Mouse (Mus musculus): ENCODE data around the gene Plekha6.

Plekha6 gene

GRCm38 (mm10) chr1:133274163-133274562, 110.2 kb downstream of the Plekha6 start:
- no peak for DNase-seq (ENCODE audit: low spot score in 2 of 2)

- no peak for DNase-seq (ENCODE audit: low spot score in 2 of 2)
Observed at GRCm38 (mm10) chr1:133276983-133277382, 113.0 kb downstream of the Plekha6 start.

- no peak for DNase-seq (ENCODE audit: low spot score in 2 of 2)
Observed at GRCm38 (mm10) chr1:133278539-133278938, 114.5 kb downstream of the Plekha6 start.

- no peak for DNase-seq (ENCODE audit: low spot score in 2 of 2)
Observed at GRCm38 (mm10) chr1:133278946-133279631, 115.1 kb downstream of the Plekha6 start.

- DNase-seq (ENCODE audit: low spot score in 2 of 2), result no peak
Observed at GRCm38 (mm10) chr1:133279632-133280093, 115.7 kb downstream of the Plekha6 start.

- DNase-seq (ENCODE audit: low spot score in 2 of 2), result no peak
Observed at GRCm38 (mm10) chr1:133280537-133280936, 116.5 kb downstream of the Plekha6 start.

- no peak for DNase-seq (ENCODE audit: low spot score in 2 of 2)
Observed at GRCm38 (mm10) chr1:133285907-133286306, 121.9 kb downstream of the Plekha6 start.

GRCm38 (mm10) chr1:133287051-133287450, 123.0 kb downstream of the Plekha6 start:
- DNase-seq (ENCODE audit: low spot score in 2 of 2), result no peak

- no peak for DNase-seq (ENCODE audit: low spot score in 2 of 2)
Observed at GRCm38 (mm10) chr1:133287880-133288279, 123.9 kb downstream of the Plekha6 start.

GRCm38 (mm10) chr1:133291888-133292287, 127.9 kb downstream of the Plekha6 start:
- DNase-seq (ENCODE audit: low spot score in 2 of 2), result no peak

- no peak for DNase-seq (ENCODE audit: low spot score in 2 of 2)
Observed at GRCm38 (mm10) chr1:133292608-133293007, 128.6 kb downstream of the Plekha6 start.

GRCm38 (mm10) chr1:133296376-133296775, 132.4 kb downstream of the Plekha6 start:
- no peak for DNase-seq (ENCODE audit: low spot score in 2 of 2)

- DNase-seq (ENCODE audit: low spot score in 2 of 2), result no peak
Observed at GRCm38 (mm10) chr1:133298816-133299215, 134.8 kb downstream of the Plekha6 start.

GRCm38 (mm10) chr1:133302540-133302939, 138.5 kb downstream of the Plekha6 start:
- DNase-seq (ENCODE audit: low spot score in 2 of 2), result no peak

GRCm38 (mm10) chr1:133306842-133307241, 142.8 kb downstream of the Plekha6 start:
- DNase-seq (ENCODE audit: low spot score in 2 of 2), result peak; percentile 71 to 88

GRCm38 (mm10) chr1:133307318-133307717, 143.3 kb downstream of the Plekha6 start:
- no peak for DNase-seq (ENCODE audit: low spot score in 2 of 2)

- DNase-seq (ENCODE audit: low spot score in 2 of 2), result no peak
Observed at GRCm38 (mm10) chr1:133309652-133310267, 145.8 kb downstream of the Plekha6 start, which contains the start of gene Golt1a. Gene Golt1a, plus strand, starts transcription at chr1:133309800.

- DNase-seq (ENCODE audit: low spot score in 2 of 2), result no peak
Observed at GRCm38 (mm10) chr1:133311240-133311639, 147.2 kb downstream of the Plekha6 start.

- no peak for DNase-seq (ENCODE audit: low spot score in 2 of 2)
Observed at GRCm38 (mm10) chr1:133311946-133312345, 147.9 kb downstream of the Plekha6 start.

GRCm38 (mm10) chr1:133314364-133314763, 150.4 kb downstream of the Plekha6 start:
- peak; percentile 40 to 81 for DNase-seq (ENCODE audit: low spot score in 2 of 2)

- DNase-seq (ENCODE audit: low spot score in 2 of 2), result no peak
Observed at GRCm38 (mm10) chr1:133315775-133316174, 151.8 kb downstream of the Plekha6 start.

GRCm38 (mm10) chr1:133316577-133316976, 152.6 kb downstream of the Plekha6 start:
- DNase-seq (ENCODE audit: low spot score in 2 of 2), result no peak

GRCm38 (mm10) chr1:133317149-133317548, 153.1 kb downstream of the Plekha6 start:
- DNase-seq (ENCODE audit: low spot score in 2 of 2), result no peak

All from spleen, postnatal 4 days (tissue).